Mouse (Mus musculus) kidney, adult 2 months (tissue): ENCODE data around the gene Ifngr2.

Experiments
- CTCF ChIP-seq: fragments of 200-500 bp; conservative IDR thresholded peaks from 2 replicates; pipeline ENCODE4 v1.5.1; 2011; ENCODE audit warnings: low read depth, mild to moderate bottlenecking, control low read depth, low read length, moderate library complexity, mixed read lengths; ENCODE audit not compliant: insufficient read depth, insufficient read length
- POLR2A ChIP-seq: fragments of 200-500 bp; IDR thresholded peaks from one replicate; pipeline ENCODE4 v1.6.1; 2011; ENCODE audit warnings: low read depth, low read length, control low read depth

DNA sequence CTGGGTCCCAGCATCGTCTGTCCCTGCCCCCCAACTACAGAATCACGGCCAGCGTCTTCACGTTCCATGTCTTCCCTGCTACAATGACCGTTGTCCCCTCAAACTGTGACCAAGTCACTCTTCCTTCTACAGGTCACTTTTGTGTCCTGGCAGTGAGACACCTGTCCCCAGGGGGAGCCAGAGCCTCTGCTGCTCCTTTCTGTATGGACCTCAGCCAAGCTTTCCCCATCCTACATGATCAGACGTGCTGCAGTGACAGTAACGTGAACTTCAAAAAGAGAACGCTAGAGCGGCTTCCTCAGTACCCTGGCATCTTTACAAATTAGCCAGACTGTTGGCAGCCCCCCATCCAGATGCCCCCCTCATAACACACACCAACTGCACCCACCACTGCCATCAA is 18.3 kb upstream of the Ifngr2 start:
- no peak; the same call in 1 of the 2 replicates for TF ChIP-seq CTCF
- no peak for TF ChIP-seq POLR2A
